Mouse (Mus musculus) ovary, postnatal 36 days (tissue): ENCODE measurements around the gene Duox2.
A peak's percentile ranks its signal among the peaks of the same experiment; 100 is the strongest.

Source experiments
- DNase-seq: peaks from one replicate; pipeline ENCODE4 v3.0.0; 2022; ENCODE audit warnings: low spot score, mixed read lengths

The Duox2 gene

GRCm38 (mm10) chr2:122236321-122236720, 61.9 kb downstream of the Duox2 start:
- DNase-seq = no peak

- no peak for DNase-seq
Observed at GRCm38 (mm10) chr2:122235425-122235824, 62.8 kb downstream of the Duox2 start.

- DNase-seq = peak; percentile 76
Observed at GRCm38 (mm10) chr2:122234611-122235288, 63.5 kb downstream of the Duox2 start, which contains the start of gene Sord. Gene Sord (plus strand): TSS chr2:122234749.

GRCm38 (mm10) chr2:122233759-122234557, 64.3 kb downstream of the Duox2 start:
- DNase-seq = peak; percentile 7

- DNase-seq = no peak
Observed at GRCm38 (mm10) chr2:122233341-122233740, 64.9 kb downstream of the Duox2 start.

- DNase-seq = no peak
Observed at GRCm38 (mm10) chr2:122231616-122232015, 66.6 kb downstream of the Duox2 start.

- no peak for DNase-seq
Observed at GRCm38 (mm10) chr2:122230395-122230794, 67.9 kb downstream of the Duox2 start.
